Mouse (Mus musculus) lung, embryonic 16.5 days (tissue): ENCODE measurements around the gene Cbln4. TPM values are rescaled to one million over a fixed set of nuclear protein-coding genes. Genes with fewer than 3 reads are reported as not detected.

Experiments used
- ATAC-seq: fragments of 200-750 bp; cut with Nextera tagmentation; 2 replicates; pipeline ENCODE4 v1.8.0; 2017; ENCODE audit warnings: low read depth, mild to moderate bottlenecking, moderate library complexity
- H3K27ac ChIP-seq: fragments of 300-500 bp; sonication (generic); 2 replicates; pipeline ENCODE4 v1.5.1; 2014; ENCODE audit warnings: mild to moderate bottlenecking, control low read depth, low read length
- H3K27me3 ChIP-seq: fragments of 300-500 bp; sonication (generic); 2 replicates; pipeline ENCODE4 v1.6.1; 2014; ENCODE audit warnings: low read depth, low read length, mixed read lengths; ENCODE audit not compliant: control insufficient read depth, insufficient read depth
- H3K36me3 ChIP-seq: fragments of 300-500 bp; sonication (generic); 2 replicates; pipeline ENCODE4 v1.6.1; 2014; ENCODE audit warnings: low read length; ENCODE audit not compliant: control insufficient read depth, insufficient read depth
- H3K4me1 ChIP-seq: fragments of 300-500 bp; sonication (generic); replicated peaks from 2 replicates; pipeline ENCODE4 v1.6.1; 2014; ENCODE audit warnings: low read length, mixed read lengths; ENCODE audit not compliant: control insufficient read depth, insufficient read depth
- H3K4me2 ChIP-seq: fragments of 300-500 bp; sonication (generic); 2 replicates; pipeline ENCODE4 v1.6.1; 2014; ENCODE audit warnings: low read depth, low read length, control low read depth
- H3K4me3 ChIP-seq: fragments of 300-500 bp; sonication (generic); 2 replicates; pipeline ENCODE4 v1.5.1; 2014; ENCODE audit warnings: mild to moderate bottlenecking, low read length, control low read depth
- H3K9ac ChIP-seq: fragments of 300-500 bp; sonication (generic); 2 replicates; pipeline ENCODE4 v1.6.1; 2014; ENCODE audit warnings: low read length, control low read depth
- H3K9me3 ChIP-seq: fragments of 300-500 bp; sonication (generic); 2 replicates; pipeline ENCODE4 v1.6.1; 2016; ENCODE audit warnings: low read length; ENCODE audit not compliant: control insufficient read depth
- WGBS: fragments of 180-500 bp; shearing (Covaris S2); extraction: QIAGEN DNeasy Blood & Tissue Kit; methylation state at CpG from one replicate; pipeline ENCODE4 v1.1.7; 2014; 5-methylcytosine and 5-hydroxymethylcytosine counted together
- polyA plus RNA-seq: library from polyadenylated mRNA; unstranded; fragments of >200 nt; fragmentation: Nextera tagmentation; extraction: Ambion mirVana; gene quantifications from 2 replicates; pipeline ENCODE4 v1.2.1, GENCODE M21; 2015

Gene Cbln4
- 0.08 and 0.16 TPM in 2 replicates for polyA plus RNA-seq

- Histone ChIP-seq H3K4me2 (no peak within 1 kb of the TSS), H3K9me3 (no peaks in the 10 kb centered on the region), H3K36me3 (no peaks in the 10 kb centered on the region), H3K27me3 (peaks cover 41% of the 10 kb centered on the region), H3K4me3 (no peak within 1 kb of the TSS), H3K27ac (no peak within 1 kb of the TSS), H3K4me1 (no peaks in the 10 kb centered on the region), H3K9ac (no peak within 1 kb of the TSS)
- 2% methylated on average over 23 of the region's 23 CpGs for WGBS
- ATAC-seq, result no peak
Observed at GRCm38 (mm10) chr2:172043235-172043610, at the start of gene Cbln4. Gene Cbln4 (minus strand): TSS chr2:172043466.

- Histone ChIP-seq H3K27me3 (no peaks in the 10 kb centered on the region), H3K27ac (no peak overlapping the region), H3K4me2 (no peak overlapping the region), H3K4me1 (no peaks in the 10 kb centered on the region), H3K9ac (no peak overlapping the region), H3K4me3 (no peak overlapping the region), H3K36me3 (no peaks in the 10 kb centered on the region), H3K9me3 (no peaks in the 10 kb centered on the region)
- ATAC-seq, result no peak
- 45% methylated on average over 3 of the region's 3 CpGs for WGBS
Observed at GRCm38 (mm10) chr2:172078596-172078995, 35.3 kb upstream of the Cbln4 start.

- no peaks in the 10 kb centered on the region for H3K27me3 ChIP-seq
- H3K27ac ChIP-seq, result no peak overlapping the region
- no peak overlapping the region for H3K4me3 ChIP-seq
- no peaks in the 10 kb centered on the region for H3K9me3 ChIP-seq
- H3K36me3 ChIP-seq, result no peaks in the 10 kb centered on the region
- WGBS, result 85% methylated on average over 5 of the region's 5 CpGs
- no peaks in the 10 kb centered on the region for H3K4me1 ChIP-seq
- H3K4me2 ChIP-seq, result no peak overlapping the region
- H3K9ac ChIP-seq, result no peak overlapping the region
- no peak for ATAC-seq
Observed at GRCm38 (mm10) chr2:172076295-172076694, 33.0 kb upstream of the Cbln4 start.

- no peaks in the 10 kb centered on the region for H3K27me3 ChIP-seq
- no peaks in the 10 kb centered on the region for H3K4me1 ChIP-seq
- no peak overlapping the region for H3K9ac ChIP-seq
- no peaks in the 10 kb centered on the region for H3K36me3 ChIP-seq
- ATAC-seq, result no peak
- WGBS, result 29% methylated on average over 7 of the region's 7 CpGs
- H3K4me3 ChIP-seq, result no peak overlapping the region
- H3K9me3 ChIP-seq, result no peaks in the 10 kb centered on the region
- H3K27ac ChIP-seq, result no peak overlapping the region
- H3K4me2 ChIP-seq, result no peak overlapping the region
Observed at GRCm38 (mm10) chr2:172062876-172063275, 19.6 kb upstream of the Cbln4 start.

- Histone ChIP-seq H3K9me3 (no peaks in the 10 kb centered on the region), H3K27me3 (no peaks in the 10 kb centered on the region), H3K9ac (no peak overlapping the region), H3K36me3 (no peaks in the 10 kb centered on the region), H3K27ac (no peak overlapping the region), H3K4me2 (no peak overlapping the region), H3K4me3 (no peak overlapping the region), H3K4me1 (no peaks in the 10 kb centered on the region)
- ATAC-seq, result no peak
- 49% methylated on average over 3 of the region's 3 CpGs for whole genome bisulfite sequencing
Observed at GRCm38 (mm10) chr2:172059747-172060146, 16.5 kb upstream of the Cbln4 start.

- no peak for ATAC-seq
- Histone ChIP-seq H3K9ac (no peak overlapping the region), H3K9me3 (no peaks in the 10 kb centered on the region), H3K4me1 (no peaks in the 10 kb centered on the region), H3K27ac (no peak overlapping the region), H3K27me3 (no peaks in the 10 kb centered on the region), H3K4me2 (no peak overlapping the region), H3K36me3 (no peaks in the 10 kb centered on the region), H3K4me3 (no peak overlapping the region)
- 69% methylated on average over 7 of the region's 7 CpGs for WGBS
Observed at GRCm38 (mm10) chr2:172058936-172059665, 15.8 kb upstream of the Cbln4 start.

GRCm38 (mm10) chr2:172046002-172046401 is 2.7 kb upstream of the Cbln4 start:
- Histone ChIP-seq H3K9ac (no peak overlapping the region), H3K27me3 (peaks cover 34% of the 10 kb centered on the region), H3K4me3 (no peak overlapping the region), H3K9me3 (no peaks in the 10 kb centered on the region), H3K4me2 (no peak overlapping the region), H3K4me1 (no peaks in the 10 kb centered on the region), H3K27ac (no peak overlapping the region), H3K36me3 (no peaks in the 10 kb centered on the region)
- no peak for ATAC-seq
- WGBS, result 33% methylated on average over 7 of the region's 7 CpGs

GRCm38 (mm10) chr2:172042607-172043234 is 545 bp downstream of the Cbln4 start:
- Histone ChIP-seq H3K36me3 (no peaks in the 10 kb centered on the region), H3K27me3 (peaks cover 41% of the 10 kb centered on the region), H3K27ac (no peak overlapping the region), H3K9ac (no peak overlapping the region), H3K9me3 (no peaks in the 10 kb centered on the region), H3K4me1 (no peaks in the 10 kb centered on the region), H3K4me2 (no peak overlapping the region), H3K4me3 (no peak overlapping the region)
- ATAC-seq, result no peak
- WGBS, result 2% methylated on average over 46 of the region's 46 CpGs

GRCm38 (mm10) chr2:172042125-172042524 is 1.1 kb downstream of the Cbln4 start:
- 2% methylated on average over 32 of the region's 34 CpGs for WGBS
- Histone ChIP-seq H3K4me2 (no peak overlapping the region), H3K27me3 (peaks cover 41% of the 10 kb centered on the region), H3K4me3 (no peak overlapping the region), H3K36me3 (no peaks in the 10 kb centered on the region), H3K9me3 (no peaks in the 10 kb centered on the region), H3K27ac (no peak overlapping the region), H3K9ac (no peak overlapping the region), H3K4me1 (no peaks in the 10 kb centered on the region)
- peak; percentile 92 for ATAC-seq
